Mouse (Mus musculus): ENCODE data around the gene Ccdc150. TPM values are rescaled to one million over a fixed set of nuclear protein-coding genes. Genes with fewer than 3 reads are reported as not detected.

Gene Ccdc150
- polyA plus RNA-seq, 1 experiment from 2014 or later = 0.21 TPM

GRCm38 (mm10) chr1:54356566-54356965 is 106.1 kb downstream of the Ccdc150 start:
- WGBS = 92% methylated on average over 6 of the region's 6 CpGs
- Histone ChIP-seq H3K4me3 (no peak overlapping the region), H3K4me1 (replicated peaks) (no peaks in the 10 kb centered on the region), H3K4me2 (no peak overlapping the region), H3K9ac (no peak overlapping the region), H3K9me3 (no peaks in the 10 kb centered on the region), H3K27me3 (no peaks in the 10 kb centered on the region), H3K36me3 (no peaks in the 10 kb centered on the region), H3K27ac (replicated peaks) (no peak overlapping the region)
- ATAC-seq (ENCODE audit: low read depth) = no peak

GRCm38 (mm10) chr1:54377506-54378051 is 127.1 kb downstream of the Ccdc150 start:
- no peaks in the 10 kb centered on the region for H3K9me3 ChIP-seq
- H3K27me3 ChIP-seq = no peaks in the 10 kb centered on the region
- H3K36me3 ChIP-seq = no peaks in the 10 kb centered on the region

DNA sequence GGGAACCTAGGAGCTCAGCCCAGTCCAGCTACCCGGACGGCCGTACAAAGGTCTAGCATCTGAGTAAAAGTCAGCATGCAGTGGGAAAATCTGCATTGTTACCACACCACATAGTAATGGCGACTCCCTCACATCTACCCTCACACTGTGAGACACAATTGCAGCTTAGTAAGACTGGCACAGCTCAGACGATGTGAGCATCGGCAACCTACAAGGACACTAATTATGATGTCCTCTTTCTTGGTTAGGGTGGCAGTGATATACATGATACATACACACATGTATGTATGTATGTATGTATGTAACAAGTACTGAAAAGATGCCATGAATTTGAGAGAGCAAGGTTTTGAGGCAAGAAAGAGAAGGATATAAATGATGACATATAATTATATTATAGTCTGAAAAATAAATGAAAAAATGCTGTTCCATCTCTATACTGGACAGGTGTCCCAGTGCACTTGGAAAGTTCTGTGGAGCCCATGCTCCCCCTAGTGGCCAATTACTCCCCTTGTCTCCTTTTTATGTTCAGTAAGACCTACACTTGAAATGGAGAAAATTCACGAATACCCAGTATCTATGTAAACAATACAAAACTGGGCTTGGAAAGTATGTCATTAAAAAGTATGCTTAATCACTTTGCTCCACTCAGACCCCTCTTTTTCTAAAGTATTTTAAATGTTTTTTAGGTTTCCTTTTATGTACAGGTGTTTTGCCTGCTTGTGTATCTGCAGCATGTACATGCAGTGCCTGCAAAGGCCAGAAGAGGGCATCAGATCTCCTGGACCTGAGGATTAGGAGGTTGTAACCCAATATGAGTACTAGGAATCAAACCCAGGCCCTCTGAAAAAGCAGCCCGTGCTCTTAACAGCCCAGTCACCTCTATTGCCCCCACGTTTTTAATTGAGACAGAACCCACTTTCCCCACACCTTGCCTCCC is 130.8 kb downstream of the Ccdc150 start:
- H3K4me1 ChIP-seq (replicated peaks) = no peaks in the 10 kb centered on the region
- H3K4me3 ChIP-seq = no peak overlapping the region
- H3K4me2 ChIP-seq = no peak overlapping the region
- H3K36me3 ChIP-seq = no peaks in the 10 kb centered on the region
- no peak overlapping the region for H3K9ac ChIP-seq
- no peaks in the 10 kb centered on the region for H3K9me3 ChIP-seq
- H3K27me3 ChIP-seq = no peaks in the 10 kb centered on the region
- 88% methylated on average over 9 of the region's 9 CpGs for WGBS
- H3K27ac ChIP-seq (replicated peaks) = no peak overlapping the region
- ATAC-seq (ENCODE audit: low read depth) = peak; percentile 63; the same call in 1 of the 2 replicates

More at GRCm38 (mm10) chr1:54377506-54378051, 127.1 kb downstream of the Ccdc150 start:
- Histone ChIP-seq H3K27ac (replicated peaks) (no peak overlapping the region), H3K9ac (no peak overlapping the region), H3K4me1 (replicated peaks) (no peaks in the 10 kb centered on the region), H3K4me2 (no peak overlapping the region), H3K4me3 (no peak overlapping the region)
- no peak for ATAC-seq (ENCODE audit: low read depth)

DNA sequence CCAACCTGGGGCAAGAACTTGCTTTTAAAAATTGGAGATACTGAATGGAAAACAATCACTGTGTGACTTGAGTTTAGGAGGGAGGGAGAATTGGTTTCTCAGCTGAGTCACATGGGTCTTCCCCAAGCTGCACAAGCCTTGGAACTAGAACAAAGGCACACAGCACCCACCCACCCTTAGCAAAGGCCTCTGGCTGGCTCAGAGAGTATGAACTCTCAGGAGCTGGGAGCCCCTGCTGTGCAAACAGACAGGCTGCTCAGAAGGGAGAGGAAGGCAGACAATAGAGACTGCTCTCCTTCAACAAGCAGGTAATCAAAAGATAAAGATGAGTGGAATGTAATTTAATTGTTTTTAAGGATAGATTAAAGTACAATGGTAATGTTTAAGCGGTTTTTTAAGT is 133.7 kb downstream of the Ccdc150 start:
- Histone ChIP-seq H3K36me3 (no peaks in the 10 kb centered on the region), H3K27ac (replicated peaks) (no peak overlapping the region), H3K4me1 (replicated peaks) (no peaks in the 10 kb centered on the region), H3K4me3 (no peak overlapping the region), H3K9ac (no peak overlapping the region), H3K9me3 (no peaks in the 10 kb centered on the region), H3K27me3 (no peaks in the 10 kb centered on the region), H3K4me2 (no peak overlapping the region)
- ATAC-seq (ENCODE audit: low read depth) = no peak
- 43% methylated on average over 1 of the region's 1 CpGs for WGBS

DNA sequence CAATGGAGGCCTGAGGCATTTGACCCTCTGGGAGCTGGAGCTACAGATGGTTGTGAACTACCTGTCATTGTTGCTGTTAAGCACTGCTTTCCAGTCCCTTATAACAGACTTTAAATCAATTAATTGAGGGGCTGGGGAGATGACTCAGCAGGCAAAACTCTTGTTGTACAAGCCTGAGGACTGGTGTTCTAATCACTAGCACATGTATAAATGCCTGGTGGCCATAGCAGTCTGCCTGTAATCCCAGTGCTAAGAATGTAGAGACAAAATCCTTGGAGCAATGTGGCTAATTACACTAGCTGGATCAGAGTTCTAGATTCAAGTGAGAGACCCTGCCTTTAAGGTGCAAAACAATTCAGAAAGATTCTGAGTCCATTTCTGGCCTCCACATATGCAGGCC is 152.3 kb downstream of the Ccdc150 start:
- H3K9me3 ChIP-seq = no peaks in the 10 kb centered on the region
- no peak overlapping the region for H3K9ac ChIP-seq
- H3K4me1 ChIP-seq (replicated peaks) = no peaks in the 10 kb centered on the region
- no peak overlapping the region for H3K4me3 ChIP-seq
- no peak for ATAC-seq (ENCODE audit: low read depth)
- no peaks in the 10 kb centered on the region for H3K27me3 ChIP-seq
- H3K27ac ChIP-seq (replicated peaks) = no peak overlapping the region
- H3K4me2 ChIP-seq = no peak overlapping the region
- H3K36me3 ChIP-seq = peaks cover 65% of the 10 kb centered on the region

Other genes starting within 250 kb of the Ccdc150 start
- 8.3 and 10.2 TPM in 2 replicates for gene Hecw2, start 55.5 kb upstream of the Ccdc150 start, polyA plus RNA-seq (2015; fragmentation: Nextera tagmentation; extraction: Ambion mirVana)
- 21.6 and 23.0 TPM in 2 replicates for gene Gtf3c3, start 188.3 kb downstream of the Ccdc150 start, polyA plus RNA-seq (2015; fragmentation: Nextera tagmentation; extraction: Ambion mirVana)